Mouse (Mus musculus): ENCODE measurements at regions not wholly inside any gene's neighbourhood (a gene's known extent, or its start where the extent isn't known, plus 50 kb on each side); places are given as distances from the start of the nearest gene placed in this dataset.

DNA sequence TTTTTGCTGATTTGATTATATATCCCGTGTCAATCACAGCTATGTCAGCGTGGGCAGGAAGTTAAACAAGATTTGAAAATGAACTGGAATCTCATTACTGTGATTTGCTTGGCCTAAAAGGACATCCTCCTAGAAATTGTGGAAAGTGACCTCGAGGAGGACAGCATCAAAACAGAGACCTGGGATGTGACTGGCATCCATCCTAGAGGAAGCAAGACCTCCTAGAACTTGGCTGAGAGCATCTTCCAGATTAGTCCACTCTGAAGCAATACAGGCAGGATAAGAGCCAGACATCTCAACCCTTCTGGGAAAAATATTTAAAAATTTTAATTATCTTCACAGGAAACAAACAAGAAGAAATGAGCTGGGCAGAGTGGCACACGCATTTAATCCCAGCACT lies 136.1 kb downstream of the Hs3st3b1 start:
- TF ChIP-seq CTCF (IDR thresholded peaks at IDR 0.05; ENCODE audit: extremely low read depth, insufficient read length, insufficient replicate concordance, low read depth, low read length) (no peak), POLR2A (IDR thresholded peaks at IDR 0.05; ENCODE audit: low read depth, low read length) (no peak)

Measured in small intestine, adult 2 months (tissue).